Mouse (Mus musculus): ENCODE results near the gene Cox19. TPM values are rescaled to one million over a fixed set of nuclear protein-coding genes. Genes with fewer than 3 reads are reported as not detected.

Gene Cox19
- polyA plus RNA-seq, 1 experiment from 2014 or later = 93.2 TPM

GRCm38 (mm10) chr5:139389676-139390061 is 38.5 kb upstream of the Cox19 start:
- Histone ChIP-seq H3K27ac (peak overlapping the region; percentile 78), H3K4me3 (no peak overlapping the region; the same call in 1 of the 2 replicates), H3K27me3 (ENCODE audit: insufficient read depth, poor library complexity, severe bottlenecking) (peaks cover 8% of the 10 kb centered on the region; the same call in 1 of the 2 replicates), H3K4me1 (peaks cover 65% of the 10 kb centered on the region), H3K9me3 (no peaks in the 10 kb centered on the region), H3K36me3 (peaks cover 17% of the 10 kb centered on the region)
- peak; percentile 94 for DNase-seq (ENCODE audit: low spot score)
- WGBS = 22% methylated on average over 6 of the region's 6 CpGs

GRCm38 (mm10) chr5:139388694-139389675 is 37.8 kb upstream of the Cox19 start:
- no peak for DNase-seq (ENCODE audit: low spot score)
- Histone ChIP-seq H3K4me1 (peaks cover 67% of the 10 kb centered on the region), H3K9me3 (no peaks in the 10 kb centered on the region), H3K4me3 (no peak overlapping the region), H3K27me3 (ENCODE audit: insufficient read depth, poor library complexity, severe bottlenecking) (peaks cover 8% of the 10 kb centered on the region; the same call in 1 of the 2 replicates), H3K36me3 (peaks cover 17% of the 10 kb centered on the region), H3K27ac (peak overlapping the region; percentile 78)
- WGBS = 81% methylated on average over 17 of the region's 17 CpGs

- H3K4me1 ChIP-seq = peaks cover 75% of the 10 kb centered on the region
- peak overlapping the region; percentile 78 for H3K27ac ChIP-seq
- peaks cover 8% of the 10 kb centered on the region; the same call in 1 of the 2 replicates for H3K27me3 ChIP-seq (ENCODE audit: insufficient read depth, poor library complexity, severe bottlenecking)
- no peak for DNase-seq (ENCODE audit: low spot score)
- no peaks in the 10 kb centered on the region for H3K9me3 ChIP-seq
- H3K4me3 ChIP-seq = no peak overlapping the region
- WGBS = 71% methylated on average over 4 of the region's 4 CpGs
- peaks cover 14% of the 10 kb centered on the region for H3K36me3 ChIP-seq
Measured at GRCm38 (mm10) chr5:139388195-139388570, 37.0 kb upstream of the Cox19 start.

GRCm38 (mm10) chr5:139387329-139388194 is 36.3 kb upstream of the Cox19 start:
- H3K36me3 ChIP-seq = peaks cover 8% of the 10 kb centered on the region
- H3K9me3 ChIP-seq = no peaks in the 10 kb centered on the region
- 0 out of 2 replicates have a peak, but pooled peaks cover 3% of the 10 kb centered on the region for H3K27me3 ChIP-seq (ENCODE audit: insufficient read depth, poor library complexity, severe bottlenecking)
- WGBS = 77% methylated on average over 10 of the region's 10 CpGs
- DNase-seq (ENCODE audit: low spot score) = no peak
- H3K27ac ChIP-seq = peak overlapping the region; percentile 78
- peaks cover 82% of the 10 kb centered on the region for H3K4me1 ChIP-seq
- H3K4me3 ChIP-seq = no peak overlapping the region

- H3K27ac ChIP-seq = peak overlapping the region; percentile 85; the same call in 1 of the 2 replicates
- peaks cover 4% of the 10 kb centered on the region; the same call in 1 of the 2 replicates for H3K36me3 ChIP-seq
- H3K27me3 ChIP-seq (ENCODE audit: insufficient read depth, poor library complexity, severe bottlenecking) = no peaks in the 10 kb centered on the region
- H3K9me3 ChIP-seq = no peaks in the 10 kb centered on the region
- peaks cover 93% of the 10 kb centered on the region for H3K4me1 ChIP-seq
- WGBS = 92% methylated on average over 5 of the region's 5 CpGs
- DNase-seq (ENCODE audit: low spot score) = no peak
- no peak overlapping the region for H3K4me3 ChIP-seq
Measured at GRCm38 (mm10) chr5:139386047-139386446, 34.8 kb upstream of the Cox19 start.

- peak overlapping the region; percentile 22; the same call in 1 of the 2 replicates for H3K4me3 ChIP-seq
- 29% methylated on average over 10 of the region's 10 CpGs for WGBS
- peak overlapping the region; percentile 85 for H3K27ac ChIP-seq
- no peaks in the 10 kb centered on the region for H3K9me3 ChIP-seq
- H3K27me3 ChIP-seq (ENCODE audit: insufficient read depth, poor library complexity, severe bottlenecking) = no peaks in the 10 kb centered on the region
- peaks cover 96% of the 10 kb centered on the region for H3K4me1 ChIP-seq
- H3K36me3 ChIP-seq = peaks cover 4% of the 10 kb centered on the region; the same call in 1 of the 2 replicates
- DNase-seq (ENCODE audit: low spot score) = no peak
Measured at GRCm38 (mm10) chr5:139384531-139384930, 33.3 kb upstream of the Cox19 start.

- WGBS = 76% methylated on average over 9 of the region's 9 CpGs
- H3K4me3 ChIP-seq = peak overlapping the region; percentile 82; the same call in 1 of the 2 replicates
- H3K27ac ChIP-seq = peak overlapping the region; percentile 85
Measured at GRCm38 (mm10) chr5:139383234-139383633, 32.0 kb upstream of the Cox19 start.

GRCm38 (mm10) chr5:139382760-139383159 is 31.5 kb upstream of the Cox19 start:
- no peaks in the 10 kb centered on the region for H3K9me3 ChIP-seq
- peaks cover 4% of the 10 kb centered on the region; the same call in 1 of the 2 replicates for H3K36me3 ChIP-seq
- peak overlapping the region; percentile 85 for H3K27ac ChIP-seq
- WGBS = 19% methylated on average over 8 of the region's 8 CpGs
- peak overlapping the region; percentile 82 for H3K4me3 ChIP-seq
- H3K27me3 ChIP-seq (ENCODE audit: insufficient read depth, poor library complexity, severe bottlenecking) = no peaks in the 10 kb centered on the region
- peaks cover 96% of the 10 kb centered on the region for H3K4me1 ChIP-seq
- peak; percentile 96 for DNase-seq (ENCODE audit: low spot score)

More at GRCm38 (mm10) chr5:139383234-139383633, 32.0 kb upstream of the Cox19 start:
- no peaks in the 10 kb centered on the region for H3K9me3 ChIP-seq
- no peak for DNase-seq (ENCODE audit: low spot score)
- peaks cover 4% of the 10 kb centered on the region; the same call in 1 of the 2 replicates for H3K36me3 ChIP-seq
- H3K27me3 ChIP-seq (ENCODE audit: insufficient read depth, poor library complexity, severe bottlenecking) = no peaks in the 10 kb centered on the region
- peaks cover 96% of the 10 kb centered on the region for H3K4me1 ChIP-seq

- DNase-seq (ENCODE audit: low spot score) = no peak
- 56% methylated on average over 18 of the region's 18 CpGs for WGBS
- H3K9me3 ChIP-seq = no peaks in the 10 kb centered on the region
- peak overlapping the region; percentile 85 for H3K27ac ChIP-seq
- H3K36me3 ChIP-seq = peaks cover 4% of the 10 kb centered on the region; the same call in 1 of the 2 replicates
- no peaks in the 10 kb centered on the region for H3K27me3 ChIP-seq (ENCODE audit: insufficient read depth, poor library complexity, severe bottlenecking)
- peaks cover 97% of the 10 kb centered on the region for H3K4me1 ChIP-seq
- H3K4me3 ChIP-seq = peak overlapping the region; percentile 82
Measured at GRCm38 (mm10) chr5:139381586-139382513, 30.6 kb upstream of the Cox19 start.

- Histone ChIP-seq H3K4me3 (peak overlapping the region; percentile 82), H3K27ac (peak overlapping the region; percentile 91), H3K4me1 (peaks cover 100% of the 10 kb centered on the region), H3K27me3 (ENCODE audit: insufficient read depth, poor library complexity, severe bottlenecking) (no peaks in the 10 kb centered on the region), H3K36me3 (no peaks in the 10 kb centered on the region; the same call in 1 of the 2 replicates), H3K9me3 (no peaks in the 10 kb centered on the region)
- DNase-seq (ENCODE audit: low spot score) = peak; percentile 97
- WGBS = 2% methylated on average over 73 of the region's 73 CpGs
Measured at GRCm38 (mm10) chr5:139380385-139381248, 29.4 kb upstream of the Cox19 start.

Data from heart, embryonic 10.5 days (tissue).